Mouse (Mus musculus) 3134 (cell line): Measurements from ENCODE around the gene Aldoart2.
"Not testable (repeated sequence)": the region's sequence is repeated elsewhere in the genome, so short reads cannot be mapped to it uniquely, and the experiment has no call there.

Experiments
- DNase-seq: peaks from one replicate; pipeline ENCODE4 v3.0.0-alpha.2; 2011; ENCODE audit warnings: low spot score; ENCODE audit not compliant: insufficient read length; ENCODE audit errors: extremely low read depth

Aldoart2 gene

DNA sequence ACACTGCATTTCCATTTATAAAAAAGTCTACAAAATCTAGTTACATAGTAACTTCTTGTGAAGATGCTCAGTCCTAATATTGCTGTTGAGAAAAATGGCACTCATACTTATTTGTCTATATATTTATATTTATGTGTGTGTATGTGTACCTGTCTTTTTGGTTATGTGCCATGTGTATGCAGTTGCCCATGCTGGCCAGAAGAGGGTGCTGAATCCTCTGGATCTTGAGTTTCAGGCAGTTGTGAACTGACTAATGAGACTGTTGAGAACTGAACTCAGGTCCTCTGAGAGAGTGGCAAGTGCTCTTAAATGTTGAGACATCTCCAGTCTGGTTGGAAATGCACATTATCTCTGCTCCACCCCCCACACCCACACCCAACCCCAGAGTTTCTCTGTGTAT lies 8.1 kb downstream of the Aldoart2 start:
- DNase-seq: no peak

DNA sequence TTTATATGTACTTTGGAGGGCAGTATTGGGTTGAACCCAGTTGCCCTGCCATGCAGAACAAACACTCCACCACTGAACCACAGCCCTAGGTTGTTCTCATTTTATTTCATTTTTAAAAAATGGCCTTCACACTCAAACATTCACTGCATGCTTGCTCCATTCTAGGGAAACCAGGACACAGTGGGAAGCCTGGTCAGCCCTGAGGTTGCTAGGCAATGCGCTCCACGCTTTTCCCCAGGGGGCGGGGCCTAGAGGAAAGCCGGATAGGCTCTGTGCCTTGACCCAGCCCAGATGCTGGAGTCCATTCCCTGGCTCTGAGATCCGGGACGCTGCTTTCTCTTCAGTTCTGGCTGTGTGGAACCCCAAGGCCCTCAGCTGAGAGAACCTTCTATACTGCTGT lies 8.8 kb downstream of the Aldoart2 start:
- DNase-seq: no peak

DNA sequence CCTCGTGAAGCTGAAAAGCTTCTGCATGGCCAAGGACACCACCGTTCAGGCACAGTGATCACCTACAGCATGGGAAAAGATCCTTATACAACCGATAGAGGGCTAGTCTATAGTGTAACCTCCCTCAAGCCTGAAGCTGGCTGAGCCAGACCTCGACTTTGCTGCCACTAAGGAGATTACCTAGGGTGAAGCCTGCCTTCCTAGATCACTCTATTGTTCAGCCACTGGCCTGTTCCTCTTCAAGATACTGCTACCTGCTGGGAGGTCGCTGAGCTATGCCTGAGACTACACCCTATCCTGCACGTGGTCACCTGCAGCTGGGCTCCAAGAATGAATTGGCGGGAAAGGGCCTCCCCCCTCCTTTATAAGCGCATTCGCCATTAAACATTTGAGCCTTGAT lies 21.9 kb downstream of the Aldoart2 start:
- not testable (repeated sequence) for DNase-seq

DNA sequence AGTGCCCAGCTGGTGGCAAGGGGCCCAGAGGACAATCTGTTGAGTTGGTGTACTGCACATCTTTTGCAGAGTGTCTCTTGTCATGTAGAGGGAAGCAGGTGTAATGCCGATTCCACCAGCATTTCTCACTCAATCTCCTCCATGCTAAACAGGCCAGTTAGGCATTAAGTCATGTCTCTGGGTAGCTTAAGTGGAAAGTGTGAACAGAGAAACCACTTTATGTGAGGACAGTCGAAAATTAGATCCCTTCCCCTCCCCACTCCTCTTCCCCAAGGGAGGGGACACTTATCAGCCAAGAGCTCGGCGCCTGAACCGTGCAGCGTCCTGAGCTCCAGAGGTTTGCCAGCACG lies 33.5 kb downstream of the Aldoart2 start:
- no peak for DNase-seq

DNA sequence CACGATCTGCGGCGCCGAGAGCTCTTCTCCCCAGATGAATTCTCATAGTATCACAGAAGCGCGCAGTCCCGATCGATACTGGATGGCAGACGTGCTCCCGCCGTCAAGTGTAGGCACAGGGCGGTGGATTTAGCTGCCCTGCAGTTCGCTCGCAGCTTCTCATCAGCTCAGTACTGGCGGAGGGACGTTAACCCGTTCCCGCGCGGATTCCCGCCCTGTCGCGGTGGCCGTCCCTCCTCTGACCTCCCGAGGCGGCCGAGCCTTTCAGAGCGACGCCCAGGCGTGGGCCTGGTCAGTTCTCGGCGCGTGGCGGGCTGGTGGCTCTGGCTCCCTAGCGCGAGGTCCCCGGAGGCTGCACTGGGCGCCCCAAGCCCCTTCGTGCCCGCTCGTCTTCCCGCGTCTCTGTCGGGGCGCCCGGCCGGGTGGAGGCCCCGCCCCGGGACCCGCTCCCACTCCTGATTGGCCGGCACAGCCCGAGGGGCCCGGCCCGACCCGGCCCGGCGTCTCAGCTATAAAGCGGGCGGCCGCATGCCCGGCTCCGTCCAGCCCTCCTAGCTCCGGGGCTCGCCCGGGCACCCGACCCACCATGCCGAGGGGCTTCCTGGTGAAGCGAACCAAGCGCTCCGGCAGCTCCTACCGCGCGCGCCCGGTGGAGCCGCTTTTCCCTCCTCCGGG lies 34.0 kb downstream of the Aldoart2 start, which contains the start of gene Insm2:
TSS of gene Insm2 (plus strand) at position 541 of the 675 bp plus-strand sequence.
- DNase-seq: peak; percentile 11

DNA sequence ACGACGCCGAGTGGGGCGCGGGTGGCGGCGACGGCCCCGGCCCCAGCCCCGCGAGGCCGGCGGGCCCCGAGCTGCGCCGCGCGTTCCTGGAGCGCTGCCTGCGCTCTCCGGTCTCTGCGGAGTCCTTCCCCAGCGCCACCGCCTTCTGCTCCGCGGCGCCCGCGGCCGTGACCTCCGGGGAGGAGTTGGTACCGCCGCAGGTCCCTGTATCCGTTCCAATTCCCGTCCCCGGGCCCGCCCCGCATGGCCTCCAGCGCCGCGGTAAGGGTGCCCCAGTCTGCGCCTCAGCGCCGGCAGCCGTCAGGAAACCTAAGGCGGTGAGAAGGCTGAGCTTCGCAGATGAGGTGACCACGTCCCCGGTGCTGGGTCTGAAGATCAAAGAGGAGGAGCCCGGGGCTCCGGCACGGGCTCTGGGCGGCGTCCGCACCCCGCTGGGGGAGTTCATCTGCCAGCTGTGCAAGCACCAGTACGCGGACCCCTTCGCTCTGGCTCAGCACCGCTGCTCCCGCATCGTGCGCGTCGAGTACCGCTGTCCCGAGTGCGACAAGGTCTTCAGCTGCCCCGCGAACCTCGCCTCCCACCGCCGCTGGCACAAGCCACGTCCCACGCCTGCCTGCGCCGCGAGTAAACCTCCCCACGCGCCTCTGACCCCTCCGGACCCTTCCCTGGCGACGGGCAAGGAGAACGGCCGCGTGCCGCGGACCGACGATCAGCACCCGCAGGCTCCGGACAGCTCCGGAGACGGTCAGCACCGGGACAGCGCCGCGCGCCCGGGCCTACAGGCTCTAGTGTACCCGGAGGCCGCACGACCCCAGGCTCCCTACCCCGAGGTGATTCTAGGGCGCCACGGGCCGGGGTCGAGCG lies 34.8 kb downstream of the Aldoart2 start:
- DNase-seq: peak; percentile 13

DNA sequence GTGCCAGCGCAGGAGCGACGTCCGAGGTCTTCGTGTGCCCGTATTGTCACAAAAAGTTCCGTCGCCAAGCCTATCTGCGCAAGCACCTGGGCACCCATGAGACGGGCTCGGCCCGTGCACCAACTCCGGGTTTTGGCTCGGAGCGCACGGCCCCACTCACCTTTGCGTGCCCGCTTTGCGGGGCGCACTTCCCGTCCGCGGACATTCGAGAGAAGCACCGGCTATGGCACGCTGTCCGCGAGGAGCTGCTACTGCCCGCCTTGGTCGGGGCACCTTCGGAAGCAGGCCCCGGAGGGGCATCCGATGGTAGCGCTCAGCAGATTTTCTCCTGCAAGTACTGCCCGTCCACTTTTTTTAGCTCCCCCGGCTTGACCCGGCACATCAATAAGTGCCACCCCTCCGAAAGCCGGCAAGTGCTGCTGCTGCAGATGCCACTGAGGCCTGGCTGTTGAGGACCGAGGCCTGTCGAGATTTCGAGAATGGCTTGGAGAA lies 35.5 kb downstream of the Aldoart2 start:
- DNase-seq: peak; percentile 24

DNA sequence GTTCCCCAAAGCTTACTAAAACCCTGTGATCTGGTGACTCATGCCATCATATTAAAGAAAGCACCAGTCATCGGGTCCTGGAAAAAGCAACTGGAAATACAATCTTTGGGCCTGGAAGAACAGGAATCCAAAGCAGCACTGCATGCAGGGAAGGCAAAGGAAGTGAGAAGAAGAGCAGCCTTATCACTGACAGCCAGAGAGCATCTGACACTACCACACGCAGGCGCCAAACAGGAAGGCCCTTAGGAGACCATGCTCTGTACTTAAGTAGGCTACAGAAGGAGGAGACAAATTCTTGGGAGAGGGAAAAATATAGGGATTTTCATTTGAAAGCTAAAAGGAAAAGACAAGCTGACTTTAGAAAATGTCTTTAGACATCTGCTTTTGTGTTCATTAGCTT lies 39.4 kb downstream of the Aldoart2 start:
- DNase-seq: no peak

DNA sequence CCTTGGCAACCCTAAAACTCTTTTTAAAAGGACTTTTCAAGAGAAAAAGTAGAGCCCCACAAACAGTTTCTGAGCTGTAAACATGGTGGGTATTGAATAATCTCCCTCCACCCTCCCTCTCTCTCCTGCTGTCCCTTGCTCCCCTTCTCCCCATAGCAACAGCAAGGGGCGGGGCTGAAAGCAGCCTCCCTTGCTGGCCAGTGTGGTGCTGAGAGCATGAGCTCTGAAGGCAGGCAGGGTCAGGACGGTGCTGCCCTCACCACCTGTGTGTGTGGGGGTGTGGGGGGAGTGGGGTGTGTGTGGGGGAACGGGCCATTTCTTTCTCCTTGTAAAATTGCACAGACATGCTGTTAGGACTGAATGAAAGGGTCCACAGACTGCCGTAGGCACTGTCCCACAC lies 42.9 kb downstream of the Aldoart2 start:
- no peak for DNase-seq

DNA sequence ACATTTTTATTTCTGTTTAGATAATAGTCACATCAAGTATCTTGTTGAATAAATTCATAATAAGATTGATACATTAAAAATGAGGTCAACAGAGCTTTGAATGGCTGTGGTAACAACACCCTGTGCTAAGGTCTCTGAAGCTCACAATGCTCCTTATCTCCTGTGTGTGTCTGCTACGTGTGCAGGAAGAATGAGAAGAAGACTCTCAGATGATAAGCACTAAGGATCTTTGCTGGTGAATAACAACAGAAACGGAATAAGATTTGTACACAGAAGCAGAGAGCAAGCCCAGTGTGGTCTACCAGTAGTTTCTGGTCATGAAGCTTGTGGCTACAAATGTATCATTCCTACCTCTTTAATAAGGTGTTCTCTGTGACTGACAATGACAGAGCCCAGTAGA lies 45.8 kb downstream of the Aldoart2 start:
- DNase-seq: no peak
